Mouse (Mus musculus): ENCODE results near the gene Smoc1.

Smoc1 gene

GRCm38 (mm10) chr12:81235456-81236330 lies 209.1 kb downstream of the Smoc1 start:
- no peak for DNase-seq

All from cerebellum, postnatal 25 days (tissue).